Mouse (Mus musculus) heart, adult 9 months (tissue): ENCODE results near the gene Hnrnpd.
A peak's percentile ranks its signal among the peaks of the same experiment; 100 is the strongest.

Source experiments
- DNase-seq, 2 experiments: peaks; one replicate each; pipeline ENCODE4 v3.0.0; 2022; ENCODE audit warnings: low spot score in 2 of 2

Hnrnpd gene

DNA sequence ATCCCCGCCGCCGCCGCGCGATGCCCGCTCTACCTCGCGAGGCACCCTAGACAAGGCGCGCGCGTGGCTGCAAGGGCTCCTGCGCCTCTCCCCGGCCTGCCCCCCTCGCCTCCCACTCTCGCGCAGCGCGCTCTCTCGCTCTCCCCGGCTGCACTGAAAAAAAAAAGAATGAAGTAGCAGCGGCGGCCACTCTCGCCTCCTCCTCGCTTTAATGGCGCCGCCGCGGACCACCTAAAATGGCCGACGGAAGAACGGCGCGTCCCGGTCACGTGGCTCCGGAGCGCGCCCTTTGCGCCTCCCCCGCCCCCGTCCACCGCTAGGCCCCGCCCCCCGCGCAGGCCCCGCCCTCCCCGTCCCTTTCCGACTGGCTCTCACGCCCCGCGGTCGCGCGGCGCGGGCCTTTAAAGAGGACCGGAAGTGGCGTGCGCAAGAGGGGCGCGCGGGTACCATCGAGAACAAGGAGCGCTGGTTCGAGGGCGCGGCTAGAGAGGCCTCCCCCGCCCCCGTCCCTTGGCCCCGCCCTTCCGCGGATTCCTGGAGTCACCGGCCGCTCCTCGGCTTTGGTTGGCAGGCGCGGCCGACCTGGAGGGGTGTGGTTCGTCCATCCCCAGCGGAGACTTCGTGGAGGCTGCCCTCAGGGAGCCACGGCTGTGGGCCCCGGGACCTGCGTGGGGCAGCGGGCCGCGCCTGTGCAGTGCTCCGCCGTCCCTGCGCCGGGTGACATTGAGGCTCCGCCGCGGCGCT is at the start of gene Hnrnpd, which contains the start of gene 4930524J08Rik:
Gene Hnrnpd (minus strand): TSS at position 240 of the 744 bp plus-strand sequence.
Gene 4930524J08Rik (plus strand): TSS at position 363 of the 744 bp plus-strand sequence.
- peak; percentile 94 to 95 for DNase-seq

DNA sequence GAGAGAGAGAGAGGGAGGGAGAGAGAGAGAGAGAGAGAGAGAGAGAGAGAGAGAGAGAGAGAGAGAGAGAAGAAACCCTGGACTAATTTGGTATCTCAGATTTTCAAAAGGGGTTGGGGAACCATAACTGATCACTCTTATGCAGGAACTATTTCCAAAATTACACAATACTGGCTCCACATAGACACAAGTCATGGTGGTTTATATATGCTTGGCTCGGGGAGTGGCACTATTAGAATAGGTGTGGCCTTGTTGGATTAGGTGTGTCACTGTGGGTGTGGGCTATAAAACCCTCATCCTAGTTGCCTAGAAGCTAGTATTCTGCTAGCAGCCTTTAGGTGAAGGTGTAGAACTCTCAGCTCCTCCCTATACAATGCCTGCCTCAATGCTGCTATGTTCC is 46.1 kb upstream of the Hnrnpd start:
- no peak for DNase-seq

DNA sequence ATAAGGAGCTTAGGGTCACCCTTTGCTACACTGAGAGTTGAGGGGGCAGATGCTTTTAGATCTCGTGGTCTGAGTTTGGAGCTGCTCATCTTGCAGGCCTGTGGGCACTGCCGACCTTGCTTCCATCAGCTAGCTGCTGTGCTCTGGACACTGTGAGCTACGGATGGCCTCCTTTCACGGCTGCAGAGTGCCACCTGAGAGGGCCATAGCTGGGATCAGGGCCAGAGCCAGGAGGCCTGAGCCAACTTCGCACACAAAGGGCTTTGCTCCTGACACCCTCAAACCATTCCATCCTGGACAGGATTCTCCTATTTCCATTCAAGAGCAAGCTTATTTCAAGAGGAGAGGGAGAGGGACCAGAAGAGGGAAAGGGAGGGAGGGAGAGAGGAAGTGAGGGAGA is 45.7 kb upstream of the Hnrnpd start:
- no peak for DNase-seq

DNA sequence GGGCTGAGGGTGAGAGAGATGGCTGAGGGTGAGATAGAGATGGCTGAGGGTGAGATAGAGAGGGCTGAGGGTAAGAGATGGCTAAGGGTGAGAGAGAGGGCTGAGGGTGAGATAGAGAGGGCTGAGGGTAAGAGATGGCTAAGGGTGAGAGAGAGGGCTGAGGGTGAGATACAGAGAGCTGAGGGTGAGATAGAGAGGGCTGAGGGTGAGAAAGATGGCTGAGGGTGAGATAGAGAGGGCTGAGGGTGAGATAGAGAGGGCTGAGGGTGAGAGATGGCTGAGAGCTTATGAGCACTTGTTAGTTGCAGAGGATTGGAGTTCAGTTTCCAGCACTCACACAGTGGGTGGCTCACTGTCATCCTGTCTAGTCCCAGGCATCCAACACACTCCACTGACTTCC is 41.4 kb upstream of the Hnrnpd start:
- DNase-seq: no peak

DNA sequence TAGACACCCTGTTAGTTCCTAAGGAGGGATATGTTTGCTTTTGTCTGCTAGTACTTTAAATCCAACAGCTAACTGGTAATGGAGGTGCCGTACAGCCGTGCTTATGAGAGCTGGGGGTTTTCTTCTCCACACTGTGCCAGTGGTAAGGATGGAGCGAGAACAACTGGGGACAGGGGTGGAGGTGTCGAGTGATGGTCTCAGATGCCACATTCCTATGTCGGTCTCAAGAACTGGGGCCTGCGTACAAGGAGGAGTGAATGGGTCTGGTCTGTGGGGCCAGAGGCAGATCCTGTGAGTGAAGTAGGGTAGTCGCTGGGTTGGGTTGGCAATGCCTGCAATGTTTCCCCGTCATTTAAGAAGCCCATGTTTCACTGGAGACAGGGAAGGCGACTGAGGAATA is 33.9 kb upstream of the Hnrnpd start:
- no peak for DNase-seq

DNA sequence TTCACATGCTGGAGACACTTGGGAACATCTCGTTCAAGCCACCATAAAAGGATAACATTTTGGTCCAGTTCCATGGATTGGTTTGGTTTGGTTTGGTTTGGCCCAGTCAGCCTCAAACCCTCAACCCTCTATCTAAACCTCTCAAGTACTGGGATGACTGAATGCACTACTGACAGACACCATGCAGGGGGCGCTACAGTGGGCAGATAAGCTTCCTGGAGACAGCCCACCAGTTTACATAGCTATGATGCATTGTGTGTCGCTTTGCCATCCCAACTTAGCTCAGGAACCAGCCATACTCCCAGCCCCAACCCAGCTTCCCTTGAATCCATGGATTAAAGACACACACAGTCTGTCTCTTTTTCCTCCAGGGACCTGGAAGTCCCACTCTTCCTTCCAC is 29.7 kb upstream of the Hnrnpd start:
- DNase-seq: no peak

DNA sequence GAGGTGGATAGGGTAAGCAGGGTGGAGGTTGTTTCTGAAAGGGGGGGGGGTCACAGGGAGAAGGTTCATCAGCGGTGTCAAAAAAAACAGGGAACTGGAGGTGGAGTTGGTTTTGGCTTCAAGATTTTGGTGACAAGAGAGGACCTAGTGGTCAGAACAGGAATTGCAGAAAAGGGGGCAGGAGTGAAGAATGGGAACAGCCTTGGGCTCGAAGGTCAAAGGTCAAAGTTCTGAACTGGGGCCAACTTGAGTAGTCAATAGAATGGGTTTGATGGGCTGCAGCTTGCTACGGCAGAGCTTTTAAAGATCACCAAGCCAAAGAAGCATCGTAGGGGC is 28.3 kb upstream of the Hnrnpd start:
- DNase-seq: no peak

DNA sequence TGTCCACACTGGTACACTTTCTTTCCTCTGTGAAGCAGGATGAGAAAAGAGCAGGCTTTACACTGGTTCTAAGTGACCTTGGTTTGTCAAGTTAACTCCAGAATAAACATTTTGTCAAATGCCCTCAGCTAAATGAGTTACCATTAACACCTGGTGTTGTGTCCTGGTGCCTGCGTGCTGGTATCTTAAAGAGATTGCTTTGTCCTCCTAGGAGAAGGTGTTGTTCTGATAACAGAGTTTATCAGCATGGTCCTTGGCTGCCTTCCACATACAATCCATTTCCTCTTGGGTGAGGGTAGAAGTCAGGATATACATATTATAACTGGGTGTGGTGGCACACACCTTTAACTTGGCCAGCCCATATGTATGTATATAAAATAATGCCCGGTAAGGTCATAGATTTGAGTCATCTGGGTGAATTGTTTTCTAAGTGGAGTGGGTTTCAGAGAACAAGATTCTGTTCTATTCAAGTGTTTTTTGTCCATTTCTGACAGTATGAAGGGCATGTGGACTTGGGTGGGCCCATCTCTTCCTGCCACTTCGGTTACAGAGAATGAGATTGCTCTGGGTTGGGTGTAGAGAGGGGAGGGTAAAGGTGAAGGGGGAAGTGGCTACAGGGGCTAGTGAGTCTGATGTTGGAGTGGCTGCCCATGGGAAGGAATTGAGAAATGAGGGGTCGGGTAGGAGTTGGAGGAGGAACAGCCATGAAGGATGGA is 27.7 kb upstream of the Hnrnpd start:
- no peak for DNase-seq

DNA sequence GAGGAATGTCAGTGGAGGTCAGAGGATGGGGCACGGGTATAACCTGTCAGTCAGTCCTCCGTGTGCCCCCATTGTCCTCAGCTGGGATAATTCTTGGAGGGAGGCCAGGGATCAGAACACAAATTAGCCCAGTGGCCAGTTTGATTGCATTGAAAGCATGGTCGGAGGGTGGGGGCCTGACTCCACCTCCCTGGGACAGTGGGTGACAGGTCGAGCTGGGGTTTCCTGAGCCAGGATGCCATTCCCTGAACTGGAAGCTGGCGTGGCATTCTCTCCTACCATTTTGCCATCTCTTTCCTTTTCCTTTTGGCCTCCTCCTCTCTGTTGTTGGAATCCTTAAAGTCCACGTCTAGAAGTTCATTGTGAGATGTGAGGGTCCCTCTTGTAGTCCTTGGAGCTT is 27.2 kb upstream of the Hnrnpd start:
- no peak for DNase-seq

DNA sequence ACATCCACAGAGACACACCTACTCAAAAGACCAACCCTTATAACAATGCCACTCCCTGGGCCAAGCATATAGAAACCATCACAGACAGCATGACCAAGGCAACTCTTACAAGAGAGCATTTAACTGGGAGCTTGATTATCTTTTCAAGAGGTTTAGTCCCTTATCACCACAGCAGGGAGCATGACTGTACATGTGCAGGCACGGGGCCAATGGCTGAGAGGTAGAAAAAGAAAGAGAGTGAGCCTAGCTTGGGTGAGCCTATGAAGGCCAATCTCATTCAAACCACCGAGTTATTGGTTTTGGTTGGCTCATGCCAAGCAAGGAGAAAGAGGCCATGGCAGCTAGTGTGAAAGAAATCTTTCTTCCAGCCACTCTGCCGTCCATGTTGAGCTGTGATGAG is 26.7 kb upstream of the Hnrnpd start:
- DNase-seq: no peak

DNA sequence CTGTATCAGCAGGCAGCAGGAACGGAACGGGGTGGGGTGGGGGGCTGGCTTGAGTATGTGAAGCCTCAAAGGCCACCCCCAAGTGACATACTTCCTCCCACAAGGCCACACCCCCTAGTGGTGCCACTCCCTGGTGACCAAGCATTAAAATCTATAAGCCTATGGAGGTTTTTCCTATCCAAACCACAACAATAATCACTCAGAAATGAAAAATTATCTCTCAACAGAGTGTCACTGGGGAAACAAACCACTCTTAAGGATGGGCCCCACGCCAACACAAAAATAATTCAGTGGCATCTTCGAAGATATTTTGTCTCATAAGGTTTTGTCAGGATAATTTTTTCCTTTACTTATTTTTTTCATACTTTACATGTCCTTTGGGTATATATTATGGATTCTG is 25.2 kb upstream of the Hnrnpd start:
- DNase-seq: no peak

DNA sequence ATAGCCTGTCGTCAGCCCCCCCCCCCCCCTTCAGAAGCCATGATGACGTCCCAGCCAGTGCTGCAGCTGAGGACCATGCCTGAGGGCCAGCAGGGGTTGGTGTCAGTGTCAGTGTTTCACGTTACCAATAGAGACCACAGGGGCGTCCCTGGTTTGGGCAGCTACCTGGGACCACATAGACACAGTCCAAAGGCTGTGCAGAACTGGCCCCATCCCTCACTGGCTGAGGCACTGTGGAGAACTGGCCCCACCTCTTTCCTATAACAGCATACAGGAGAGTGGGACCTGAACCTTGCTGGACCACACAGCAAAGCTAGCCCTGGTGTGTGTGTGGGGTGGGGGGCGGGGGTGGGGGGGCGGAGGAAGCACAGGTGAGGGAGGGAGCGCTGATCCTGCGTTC is 21.8 kb upstream of the Hnrnpd start:
- no peak for DNase-seq

DNA sequence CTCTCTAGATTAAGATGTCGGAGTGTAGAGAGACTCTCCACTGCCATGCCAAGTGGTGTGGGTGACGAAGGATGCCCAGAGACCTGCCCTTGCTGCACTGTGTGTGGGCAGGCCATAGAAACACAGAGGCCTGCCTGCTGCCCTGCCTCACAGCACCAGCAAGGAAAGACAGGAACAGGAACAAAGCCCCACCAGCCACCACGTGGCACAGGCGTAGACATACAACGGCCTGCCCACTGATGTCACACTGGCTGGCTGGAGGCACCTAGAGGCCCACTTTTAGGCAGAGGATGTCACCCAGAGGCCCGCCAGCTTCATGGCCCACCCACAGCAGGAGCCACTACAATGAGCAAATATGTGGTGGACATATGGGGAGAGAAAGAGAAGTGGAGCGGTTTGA is 21.3 kb upstream of the Hnrnpd start:
- no peak for DNase-seq

DNA sequence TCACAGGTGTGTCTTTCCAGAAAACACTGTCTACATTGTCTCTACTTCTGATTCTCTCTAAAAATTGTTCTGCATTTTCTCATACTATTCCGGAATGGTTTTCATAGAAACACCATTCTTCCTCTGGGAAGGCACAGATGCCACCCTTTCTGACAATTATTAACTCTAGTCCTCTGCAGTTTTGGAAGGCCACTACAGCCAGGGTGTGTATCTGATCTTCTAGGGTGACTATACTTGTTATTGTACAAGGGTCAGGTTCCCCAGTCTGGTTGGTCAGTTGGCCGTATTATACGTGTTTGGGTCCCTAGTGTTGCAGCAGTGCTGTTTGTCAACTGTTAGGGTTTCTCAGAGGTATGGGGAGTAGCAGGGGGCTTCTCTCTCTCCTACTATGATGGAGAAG is 15.9 kb upstream of the Hnrnpd start:
- DNase-seq: no peak

DNA sequence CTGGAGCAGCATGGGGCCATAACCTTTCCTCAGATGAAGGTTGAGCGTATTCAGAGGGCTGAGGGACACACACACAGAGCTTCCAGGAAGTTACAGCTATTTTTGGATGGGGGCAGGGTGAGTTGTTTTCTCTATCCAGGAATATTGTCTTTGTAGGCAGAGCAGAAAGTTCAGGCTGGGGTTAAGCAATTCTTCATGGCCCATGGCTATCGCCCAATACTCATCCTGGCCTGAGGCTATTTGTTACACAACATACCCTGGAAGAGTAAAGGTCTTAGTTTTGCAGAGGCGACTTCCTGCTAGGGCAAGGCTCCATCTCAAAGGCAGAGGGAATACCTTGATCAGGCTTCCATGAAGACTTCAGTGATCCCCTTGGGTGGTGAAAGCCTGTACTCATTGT is 15.4 kb upstream of the Hnrnpd start:
- DNase-seq: no peak

DNA sequence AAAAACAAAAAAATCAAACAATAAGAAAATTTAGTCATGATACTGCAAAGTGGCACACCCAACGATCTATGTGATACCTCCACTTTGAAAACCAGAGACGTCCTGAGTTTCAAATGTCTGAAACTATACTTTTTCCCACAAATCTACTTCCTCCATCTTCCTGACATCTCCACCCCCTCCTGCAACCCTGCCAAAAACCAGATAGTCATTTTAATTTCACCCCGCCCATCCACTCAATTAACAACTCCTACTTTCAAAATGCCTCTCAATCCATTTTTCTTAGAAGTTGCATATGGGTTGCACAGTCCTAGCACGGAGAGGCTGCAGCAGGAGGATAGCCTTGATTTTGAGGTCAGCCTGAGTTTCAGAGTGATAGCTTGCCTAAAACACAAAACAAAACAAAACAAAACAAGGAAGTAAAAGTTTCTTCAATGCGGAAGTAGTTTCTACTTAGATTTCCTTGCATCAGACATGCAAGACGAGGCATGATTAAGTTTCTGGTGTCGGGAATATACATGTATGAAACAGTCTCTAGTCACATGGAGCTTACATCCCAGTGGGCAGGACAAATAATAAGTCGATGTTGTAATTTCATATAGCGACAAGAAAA is 4.8 kb upstream of the Hnrnpd start:
- no peak for DNase-seq

DNA sequence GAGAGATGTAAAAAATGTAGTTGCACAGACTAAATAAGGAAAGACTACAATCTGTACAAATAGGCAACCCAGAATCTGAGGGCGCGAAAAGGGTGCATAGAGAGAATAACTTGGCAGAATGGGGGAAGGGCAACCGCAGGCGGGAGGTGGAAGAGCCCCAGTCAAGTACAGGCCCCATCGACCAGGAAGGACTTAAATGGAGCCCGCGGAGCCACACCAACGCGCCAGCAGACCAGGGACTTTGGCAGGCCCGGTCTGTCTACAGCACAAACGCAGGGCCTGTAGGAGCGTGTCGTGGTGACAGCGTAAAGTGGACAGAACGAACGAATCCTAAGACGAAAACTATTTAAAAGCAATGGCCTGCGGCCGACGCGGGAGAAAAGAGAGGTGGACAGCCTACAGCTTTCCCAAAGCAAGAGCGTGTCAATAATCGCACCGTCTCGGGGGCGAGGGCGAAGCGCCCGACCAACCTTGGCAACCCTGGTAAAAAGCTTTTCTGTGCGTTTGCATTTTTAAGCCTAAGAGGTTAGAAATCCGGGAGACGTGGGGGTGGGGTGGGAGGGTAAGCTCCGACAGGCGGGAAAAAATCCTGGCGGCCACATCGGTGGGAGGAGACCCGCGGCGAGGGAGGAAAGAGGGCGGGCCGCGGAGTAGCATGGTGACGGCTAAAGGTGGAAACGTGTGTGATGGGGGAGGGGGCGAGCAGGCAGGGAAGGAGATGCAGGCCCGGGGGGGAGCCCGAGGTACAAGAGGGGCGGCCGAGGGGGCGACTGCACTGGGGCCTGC is 1.0 kb downstream of the Hnrnpd start:
- DNase-seq: peak; percentile 78 to 80

DNA sequence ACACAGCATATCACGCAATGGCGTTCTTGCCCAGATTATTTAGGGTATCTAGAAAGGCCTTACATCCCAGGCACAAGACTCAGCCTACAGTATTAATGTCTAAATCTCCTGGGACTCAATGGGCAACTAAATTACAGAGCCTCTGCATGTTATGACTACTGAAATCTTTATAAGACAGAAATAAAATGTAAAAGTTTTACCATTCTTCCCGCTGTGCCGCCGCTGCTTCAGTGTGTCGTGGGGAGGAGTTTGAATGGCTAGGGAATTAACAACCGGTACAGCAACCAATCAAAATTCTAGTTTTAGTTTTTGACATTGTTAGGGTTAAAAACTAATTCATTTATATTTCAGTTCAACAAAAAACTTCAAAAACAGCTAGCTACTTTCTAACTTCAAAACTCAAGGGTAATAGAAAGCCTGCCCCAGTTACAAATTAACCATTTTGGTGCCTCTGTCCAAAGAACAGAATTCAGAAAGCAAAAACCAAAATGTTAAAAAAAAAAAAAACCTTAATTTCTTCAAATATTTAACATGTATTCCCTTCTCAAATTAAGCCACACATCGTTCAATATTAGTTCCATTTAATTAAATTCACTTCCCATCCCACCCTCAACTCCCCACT is 2.3 kb downstream of the Hnrnpd start:
- no peak for DNase-seq

DNA sequence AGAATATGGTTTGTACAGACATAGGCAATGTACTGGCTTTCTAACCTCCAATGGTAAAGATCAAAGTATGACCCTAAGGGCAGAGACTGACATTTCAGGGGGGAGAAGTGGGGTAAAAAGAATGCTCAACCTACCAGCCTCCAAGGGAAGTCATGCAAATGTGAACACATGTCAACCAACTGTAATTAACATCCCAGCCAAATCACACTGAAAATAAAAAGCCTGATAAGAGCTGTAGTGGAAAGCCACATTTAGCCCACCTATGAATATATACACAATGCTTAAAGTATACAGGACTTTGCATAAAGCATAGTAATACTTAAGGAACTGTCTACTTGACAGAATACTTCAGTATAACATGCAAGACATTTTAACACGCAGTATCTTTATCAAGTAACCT is 3.0 kb downstream of the Hnrnpd start:
- DNase-seq: no peak

DNA sequence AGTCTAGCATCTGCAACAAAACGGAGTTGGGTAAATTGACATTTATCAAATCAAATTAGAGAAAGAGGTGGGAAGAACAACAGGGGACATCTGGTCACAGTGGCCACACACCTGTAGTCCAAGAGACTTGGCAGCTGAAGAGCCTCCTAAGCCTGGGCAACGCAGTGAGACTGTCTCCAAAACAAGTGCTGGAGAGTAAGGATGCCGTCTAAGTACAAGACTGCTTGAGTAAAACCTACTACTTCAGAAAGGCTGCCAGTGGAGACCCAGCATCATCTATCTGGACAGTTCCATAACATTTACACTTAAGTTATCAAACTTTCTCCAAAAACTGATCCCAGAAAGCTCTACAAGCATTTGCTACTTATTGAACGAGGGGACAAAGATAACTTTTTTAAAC is 3.7 kb downstream of the Hnrnpd start:
- no peak for DNase-seq

DNA sequence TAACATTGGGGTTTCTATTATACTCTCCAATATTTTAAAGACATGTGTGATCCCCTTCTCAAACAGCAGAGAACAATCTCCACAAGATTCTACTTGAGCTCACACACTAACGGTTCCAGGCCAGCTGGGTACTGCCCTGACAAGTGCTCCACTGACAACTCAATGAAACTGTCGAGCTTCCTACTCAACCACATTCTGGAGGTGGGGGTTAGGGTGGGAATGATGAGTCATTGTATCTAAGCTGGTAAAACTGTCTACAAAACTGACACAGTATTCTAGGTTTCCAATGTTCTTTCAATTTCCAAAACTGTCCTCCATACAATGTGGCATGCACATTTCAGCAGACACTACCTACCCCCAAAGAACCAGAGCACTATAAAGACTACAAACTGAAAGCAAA is 4.8 kb downstream of the Hnrnpd start:
- no peak for DNase-seq

DNA sequence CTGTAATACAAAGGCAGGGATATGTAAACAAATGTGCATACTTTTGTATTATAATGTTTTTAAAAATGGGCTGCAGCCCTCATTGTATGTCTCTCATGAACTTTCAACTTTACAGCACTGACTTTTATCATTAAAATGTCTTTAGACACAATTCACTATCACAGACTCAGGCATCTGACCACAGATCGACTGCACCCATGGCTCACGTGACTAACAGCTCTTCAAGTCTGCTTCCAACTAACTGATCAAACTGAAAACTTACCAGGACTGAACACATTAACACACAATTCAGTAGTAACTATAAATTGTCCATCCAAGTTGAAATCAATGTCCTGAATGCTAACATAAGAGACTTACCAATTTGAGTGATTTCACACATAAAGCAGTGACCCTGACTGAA is 18.8 kb downstream of the Hnrnpd start:
- DNase-seq: no peak
